Mouse (Mus musculus): ENCODE results near the gene Spata21. TPM values are rescaled to one million over a fixed set of nuclear protein-coding genes. Genes with fewer than 3 reads are reported as not detected.

Spata21 gene
- polyA plus RNA-seq, 1 experiment, result not detected

GRCm38 (mm10) chr4:141118691-141119090 lies 30.6 kb downstream of the Spata21 start:
- Histone ChIP-seq H3K27ac (ENCODE audit: insufficient read depth, low read length) (no peak overlapping the region), H3K4me3 (ENCODE audit: insufficient read depth, low read length) (no peak overlapping the region), H3K4me1 (ENCODE audit: control insufficient read depth, insufficient read depth, low read length) (no peaks in the 10 kb centered on the region)
- no peak for TF ChIP-seq CTCF (IDR thresholded peaks at IDR 0.05; ENCODE audit: borderline replicate concordance, insufficient read depth, low read length)
- no peak for TF ChIP-seq POLR2A (IDR thresholded peaks at IDR 0.05; ENCODE audit: low read depth, low read length)

- H3K4me1 ChIP-seq (ENCODE audit: control insufficient read depth, insufficient read depth, low read length), result no peaks in the 10 kb centered on the region
- no peak overlapping the region for H3K4me3 ChIP-seq (ENCODE audit: insufficient read depth, low read length)
- H3K27ac ChIP-seq (ENCODE audit: insufficient read depth, low read length), result no peak overlapping the region
- TF ChIP-seq POLR2A (IDR thresholded peaks at IDR 0.05; ENCODE audit: low read depth, low read length) (no peak), CTCF (IDR thresholded peaks at IDR 0.05; ENCODE audit: borderline replicate concordance, insufficient read depth, low read length) (peak; percentile 56; the same call in 1 of the 2 replicates)
Observed at GRCm38 (mm10) chr4:141120700-141121099, 32.6 kb downstream of the Spata21 start.

GRCm38 (mm10) chr4:141122663-141123062 lies 34.5 kb downstream of the Spata21 start:
- Histone ChIP-seq H3K4me3 (ENCODE audit: insufficient read depth, low read length) (no peak overlapping the region), H3K4me1 (ENCODE audit: control insufficient read depth, insufficient read depth, low read length) (no peaks in the 10 kb centered on the region), H3K27ac (ENCODE audit: insufficient read depth, low read length) (no peak overlapping the region)
- TF ChIP-seq CTCF (IDR thresholded peaks at IDR 0.05; ENCODE audit: borderline replicate concordance, insufficient read depth, low read length), result no peak
- TF ChIP-seq POLR2A (IDR thresholded peaks at IDR 0.05; ENCODE audit: low read depth, low read length), result no peak

GRCm38 (mm10) chr4:141123065-141123464 lies 34.9 kb downstream of the Spata21 start:
- no peak for TF ChIP-seq CTCF (IDR thresholded peaks at IDR 0.05; ENCODE audit: borderline replicate concordance, insufficient read depth, low read length)
- no peak overlapping the region for H3K4me3 ChIP-seq (ENCODE audit: insufficient read depth, low read length)
- H3K27ac ChIP-seq (ENCODE audit: insufficient read depth, low read length), result no peak overlapping the region

GRCm38 (mm10) chr4:141129190-141129710 lies 41.1 kb downstream of the Spata21 start:
- TF ChIP-seq CTCF (IDR thresholded peaks at IDR 0.05; ENCODE audit: borderline replicate concordance, insufficient read depth, low read length), result no peak
- TF ChIP-seq POLR2A (IDR thresholded peaks at IDR 0.05; ENCODE audit: low read depth, low read length), result no peak
- no peak overlapping the region for H3K4me3 ChIP-seq (ENCODE audit: insufficient read depth, low read length)
- H3K4me1 ChIP-seq (ENCODE audit: control insufficient read depth, insufficient read depth, low read length), result peaks cover 18% of the 10 kb centered on the region; the same call in 1 of the 2 replicates
- no peak overlapping the region for H3K27ac ChIP-seq (ENCODE audit: insufficient read depth, low read length)

More at GRCm38 (mm10) chr4:141123065-141123464, 34.9 kb downstream of the Spata21 start:
- H3K4me1 ChIP-seq (ENCODE audit: control insufficient read depth, insufficient read depth, low read length), result no peaks in the 10 kb centered on the region

GRCm38 (mm10) chr4:141130704-141131342 lies 42.7 kb downstream of the Spata21 start:
- no peak for TF ChIP-seq POLR2A (IDR thresholded peaks at IDR 0.05; ENCODE audit: low read depth, low read length)

GRCm38 (mm10) chr4:141131531-141132061 lies 43.5 kb downstream of the Spata21 start:
- Histone ChIP-seq H3K27ac (ENCODE audit: insufficient read depth, low read length) (peak overlapping the region; percentile 28), H3K4me1 (ENCODE audit: control insufficient read depth, insufficient read depth, low read length) (peaks cover 20% of the 10 kb centered on the region; the same call in 1 of the 2 replicates), H3K4me3 (ENCODE audit: insufficient read depth, low read length) (no peak overlapping the region)
- TF ChIP-seq CTCF (IDR thresholded peaks at IDR 0.05; ENCODE audit: borderline replicate concordance, insufficient read depth, low read length) (no peak), POLR2A (IDR thresholded peaks at IDR 0.05; ENCODE audit: low read depth, low read length) (no peak)

More at GRCm38 (mm10) chr4:141130704-141131342, 42.7 kb downstream of the Spata21 start:
- peaks cover 18% of the 10 kb centered on the region; the same call in 1 of the 2 replicates for H3K4me1 ChIP-seq (ENCODE audit: control insufficient read depth, insufficient read depth, low read length)
- no peak overlapping the region for H3K4me3 ChIP-seq (ENCODE audit: insufficient read depth, low read length)
- no peak overlapping the region for H3K27ac ChIP-seq (ENCODE audit: insufficient read depth, low read length)

GRCm38 (mm10) chr4:141132191-141132590 lies 44.1 kb downstream of the Spata21 start:
- no peak for TF ChIP-seq POLR2A (IDR thresholded peaks at IDR 0.05; ENCODE audit: low read depth, low read length)
- TF ChIP-seq CTCF (IDR thresholded peaks at IDR 0.05; ENCODE audit: borderline replicate concordance, insufficient read depth, low read length), result no peak
- Histone ChIP-seq H3K4me3 (ENCODE audit: insufficient read depth, low read length) (no peak overlapping the region), H3K27ac (ENCODE audit: insufficient read depth, low read length) (peak overlapping the region; percentile 28; the same call in 1 of the 2 replicates), H3K4me1 (ENCODE audit: control insufficient read depth, insufficient read depth, low read length) (peaks cover 25% of the 10 kb centered on the region; the same call in 1 of the 2 replicates)

GRCm38 (mm10) chr4:141133227-141133626 lies 45.1 kb downstream of the Spata21 start:
- Histone ChIP-seq H3K27ac (ENCODE audit: insufficient read depth, low read length) (no peak overlapping the region), H3K4me1 (ENCODE audit: control insufficient read depth, insufficient read depth, low read length) (peaks cover 25% of the 10 kb centered on the region), H3K4me3 (ENCODE audit: insufficient read depth, low read length) (no peak overlapping the region)
- TF ChIP-seq POLR2A (IDR thresholded peaks at IDR 0.05; ENCODE audit: low read depth, low read length), result no peak
- no peak for TF ChIP-seq CTCF (IDR thresholded peaks at IDR 0.05; ENCODE audit: borderline replicate concordance, insufficient read depth, low read length)

- peaks cover 25% of the 10 kb centered on the region for H3K4me1 ChIP-seq (ENCODE audit: control insufficient read depth, insufficient read depth, low read length)
- H3K27ac ChIP-seq (ENCODE audit: insufficient read depth, low read length), result no peak overlapping the region
- H3K4me3 ChIP-seq (ENCODE audit: insufficient read depth, low read length), result no peak overlapping the region
- TF ChIP-seq POLR2A (IDR thresholded peaks at IDR 0.05; ENCODE audit: low read depth, low read length) (no peak), CTCF (IDR thresholded peaks at IDR 0.05; ENCODE audit: borderline replicate concordance, insufficient read depth, low read length) (no peak)
Observed at GRCm38 (mm10) chr4:141134031-141134441, 45.9 kb downstream of the Spata21 start.

All from embryonic fibroblast, embryonic 13.5 days (primary cell).